Mouse (Mus musculus): ENCODE data around the gene Fosl1. TPM values are rescaled to one million over a fixed set of nuclear protein-coding genes. Genes with fewer than 3 reads are reported as not detected.
A peak's percentile ranks its signal among the peaks of the same experiment; 100 is the strongest.
"Not testable (repeated sequence)": the region's sequence is repeated elsewhere in the genome, so short reads cannot be mapped to it uniquely, and the experiment has no call there.

Fosl1 gene
- total and polyA plus RNA-seq, 2 experiments from 2014 or later, result not detected

GRCm38 (mm10) chr19:5488878-5489571 is 41.7 kb downstream of the Fosl1 start:
- WGBS, result under 1% methylated on average over 26 of the region's 26 CpGs
- H3K36me3 ChIP-seq (ENCODE audit: insufficient read depth, low read length), result peaks cover 31% of the 10 kb centered on the region
- peak overlapping the region; percentile 99 for H3K27ac ChIP-seq
- ATAC-seq (peak; percentile 84), DNase-seq (ENCODE audit: low spot score) (peak; percentile 96)
- peak overlapping the region; percentile 53 for H3K9ac ChIP-seq (replicated peaks; ENCODE audit: low read length)
- peak; percentile 32; the same call in 1 of the 2 replicates for TF ChIP-seq CTCF (IDR thresholded peaks at IDR 0.05; ENCODE audit: low read depth)
- no peaks in the 10 kb centered on the region for H3K27me3 ChIP-seq (ENCODE audit: insufficient read depth, low read length)
- H3K9me3 ChIP-seq (ENCODE audit: low read length), result no peaks in the 10 kb centered on the region
- peaks cover 8% of the 10 kb centered on the region for H3K4me1 ChIP-seq (ENCODE audit: insufficient read depth, low read length)
- peak overlapping the region; percentile 70 for H3K4me2 ChIP-seq (ENCODE audit: low read depth, low read length)
- peak overlapping the region; percentile 50 for H3K4me3 ChIP-seq (ENCODE audit: low read length)

DNA sequence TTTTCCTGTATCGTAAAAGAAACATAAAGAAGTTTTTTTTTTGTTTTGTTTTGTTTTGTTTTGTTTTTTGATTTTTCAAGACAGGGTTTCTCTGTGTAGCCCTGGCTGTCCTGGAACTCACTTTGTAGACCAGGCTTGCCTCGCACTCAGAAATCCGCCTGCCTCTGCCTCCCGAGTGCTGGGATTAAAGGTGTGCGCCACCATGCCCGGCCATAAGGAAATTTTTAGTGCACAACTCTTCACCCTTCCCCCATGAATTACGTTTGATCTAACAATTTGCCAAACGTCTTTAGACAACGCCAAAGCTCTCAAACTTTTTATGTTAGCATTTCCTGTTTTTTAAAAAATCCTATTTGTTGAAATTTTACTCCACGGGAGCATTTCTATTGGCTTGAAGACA is 42.4 kb downstream of the Fosl1 start:
- not testable (repeated sequence) for H3K9me3 ChIP-seq (ENCODE audit: low read length); H3K27me3 ChIP-seq (ENCODE audit: insufficient read depth, low read length); H3K4me1 ChIP-seq (ENCODE audit: insufficient read depth, low read length); H3K9ac ChIP-seq (replicated peaks; ENCODE audit: low read length); ATAC-seq
- WGBS, result 50% methylated on average over 10 of the region's 10 CpGs
- Histone ChIP-seq H3K4me3 (ENCODE audit: low read length) (peak overlapping the region; percentile 94), H3K4me2 (ENCODE audit: low read depth, low read length) (peak overlapping the region; percentile 70), H3K36me3 (ENCODE audit: insufficient read depth, low read length) (peaks cover 32% of the 10 kb centered on the region), H3K27ac (peak overlapping the region; percentile 99)
- peak; percentile 8 for DNase-seq (ENCODE audit: low spot score)

- peak within 1 kb of the TSS; percentile 96 for H3K9ac ChIP-seq (replicated peaks; ENCODE audit: low read length)
- peak within 1 kb of the TSS; percentile 99 for H3K27ac ChIP-seq
- DNase-seq (ENCODE audit: low spot score) (peak; percentile 97), ATAC-seq (peak; percentile 79)
- peak within 1 kb of the TSS; percentile 70 for H3K4me2 ChIP-seq (ENCODE audit: low read depth, low read length)
- H3K9me3 ChIP-seq (ENCODE audit: low read length), result no peaks in the 10 kb centered on the region
- under 1% methylated on average over 51 of the region's 62 CpGs for WGBS
- peak within 1 kb of the TSS; percentile 94 for H3K4me3 ChIP-seq (ENCODE audit: low read length)
- H3K4me1 ChIP-seq (ENCODE audit: insufficient read depth, low read length), result peaks cover 8% of the 10 kb centered on the region
- peaks cover 29% of the 10 kb centered on the region for H3K36me3 ChIP-seq (ENCODE audit: insufficient read depth, low read length)
- TF ChIP-seq CTCF (IDR thresholded peaks at IDR 0.05; ENCODE audit: low read depth), result no peak
- no peaks in the 10 kb centered on the region for H3K27me3 ChIP-seq (ENCODE audit: insufficient read depth, low read length)
Measured at GRCm38 (mm10) chr19:5490313-5490897, 43.1 kb downstream of the Fosl1 start, which contains the start of gene Cfl1. Gene Cfl1 (plus strand): TSS chr19:5490455.

- ATAC-seq, result peak; percentile 14
- peak; percentile 87 for DNase-seq (ENCODE audit: low spot score)
- TF ChIP-seq CTCF (IDR thresholded peaks at IDR 0.05; ENCODE audit: low read depth), result no peak
- peaks cover 31% of the 10 kb centered on the region for H3K36me3 ChIP-seq (ENCODE audit: insufficient read depth, low read length)
- peaks cover 8% of the 10 kb centered on the region for H3K4me1 ChIP-seq (ENCODE audit: insufficient read depth, low read length)
- H3K27ac ChIP-seq, result peak overlapping the region; percentile 99
- peak overlapping the region; percentile 94 for H3K4me3 ChIP-seq (ENCODE audit: low read length)
- H3K9me3 ChIP-seq (ENCODE audit: low read length), result no peaks in the 10 kb centered on the region
- WGBS, result under 1% methylated on average over 53 of the region's 59 CpGs
- peak overlapping the region; percentile 70 for H3K4me2 ChIP-seq (ENCODE audit: low read depth, low read length)
- peak overlapping the region; percentile 96 for H3K9ac ChIP-seq (replicated peaks; ENCODE audit: low read length)
- H3K27me3 ChIP-seq (ENCODE audit: insufficient read depth, low read length), result no peaks in the 10 kb centered on the region
Measured at GRCm38 (mm10) chr19:5490898-5491708, 43.8 kb downstream of the Fosl1 start.

- H3K27me3 ChIP-seq (ENCODE audit: insufficient read depth, low read length), result no peaks in the 10 kb centered on the region
- H3K4me2 ChIP-seq (ENCODE audit: low read depth, low read length), result no peak overlapping the region
- H3K4me1 ChIP-seq (ENCODE audit: insufficient read depth, low read length), result peaks cover 8% of the 10 kb centered on the region
- 88% methylated on average over 4 of the region's 4 CpGs for WGBS
- H3K27ac ChIP-seq, result no peak overlapping the region
- DNase-seq (ENCODE audit: low spot score) (no peak), ATAC-seq (no peak)
- H3K36me3 ChIP-seq (ENCODE audit: insufficient read depth, low read length), result peaks cover 45% of the 10 kb centered on the region
- no peaks in the 10 kb centered on the region for H3K9me3 ChIP-seq (ENCODE audit: low read length)
- H3K9ac ChIP-seq (replicated peaks; ENCODE audit: low read length), result no peak overlapping the region
- TF ChIP-seq CTCF (IDR thresholded peaks at IDR 0.05; ENCODE audit: low read depth), result no peak
- H3K4me3 ChIP-seq (ENCODE audit: low read length), result no peak overlapping the region
Measured at GRCm38 (mm10) chr19:5492641-5493040, 45.3 kb downstream of the Fosl1 start.

- H3K4me3 ChIP-seq (ENCODE audit: low read length), result not testable (repeated sequence)
- WGBS, result 54% methylated on average over 9 of the region's 9 CpGs
- peaks cover 48% of the 10 kb centered on the region for H3K36me3 ChIP-seq (ENCODE audit: insufficient read depth, low read length)
Measured at GRCm38 (mm10) chr19:5493301-5493721, 46.0 kb downstream of the Fosl1 start.

More at GRCm38 (mm10) chr19:5493301-5493721, 46.0 kb downstream of the Fosl1 start:
- ATAC-seq; H3K9ac ChIP-seq (replicated peaks; ENCODE audit: low read length); DNase-seq (ENCODE audit: low spot score); H3K27me3 ChIP-seq (ENCODE audit: insufficient read depth, low read length); H3K27ac ChIP-seq; H3K9me3 ChIP-seq (ENCODE audit: low read length); H3K4me1 ChIP-seq (ENCODE audit: insufficient read depth, low read length); H3K4me2 ChIP-seq (ENCODE audit: low read depth, low read length): not testable (repeated sequence)
